Mouse (Mus musculus) left cerebral cortex, adult 18-20 months (tissue): Measurements from ENCODE around the gene Psme1. TPM values are rescaled to one million over a fixed set of nuclear protein-coding genes. Genes with fewer than 3 reads are reported as not detected.

Experiments
- DNase-seq, 2 experiments: peaks; one replicate each; pipeline ENCODE4 v3.0.0; 2021 to 2022; ENCODE audit warnings: low spot score in 2 of 2, mixed read lengths in 1 of 2
- total RNA-seq, 2 experiments: library from RNA; stranded (reverse); gene quantifications; 2 replicates each; pipeline ENCODE4 v1.2.3; 2021

Psme1 gene
- total RNA-seq, 2 experiments from 2014 or later, result 47.2 to 58.6 TPM

DNA sequence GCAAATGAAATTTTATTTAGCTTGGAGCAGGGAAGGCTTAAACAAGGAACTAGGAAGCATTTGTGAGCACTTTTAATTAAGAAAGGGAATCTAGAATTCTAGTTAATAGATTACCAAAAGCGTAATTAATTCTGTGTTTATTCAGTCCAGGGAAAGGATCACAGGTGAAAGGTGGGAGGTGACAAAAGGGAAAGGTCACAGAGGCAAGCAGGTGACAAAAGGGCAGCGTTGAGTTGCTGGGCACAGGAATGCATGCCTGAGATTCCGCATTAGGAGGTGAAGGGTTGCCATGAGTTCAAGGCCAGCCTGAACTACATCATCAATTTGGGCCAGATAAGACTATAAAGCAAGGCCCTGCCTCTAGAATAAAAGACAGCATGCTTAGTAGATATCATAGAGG is 10.4 kb upstream of the Psme1 start:
- no peak for DNase-seq

DNA sequence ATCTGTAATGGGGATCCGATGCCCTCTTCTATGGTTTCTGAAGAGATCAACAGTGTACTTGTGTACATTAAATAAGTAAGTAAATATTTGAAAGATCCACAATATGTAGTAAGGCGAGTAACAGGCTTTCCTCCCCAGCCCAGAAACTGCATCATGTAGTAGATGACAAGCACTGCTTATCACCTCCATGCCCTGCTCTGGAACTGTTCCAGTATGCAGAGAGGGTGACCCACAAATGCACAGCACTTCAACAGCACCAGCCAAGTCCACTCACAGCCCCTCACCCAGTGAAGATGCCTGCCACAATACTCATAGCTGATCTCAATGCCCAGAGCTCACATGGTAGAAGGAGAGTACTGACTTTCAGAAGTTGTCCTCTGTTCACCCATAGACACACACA is 7.3 kb upstream of the Psme1 start:
- no peak for DNase-seq

DNA sequence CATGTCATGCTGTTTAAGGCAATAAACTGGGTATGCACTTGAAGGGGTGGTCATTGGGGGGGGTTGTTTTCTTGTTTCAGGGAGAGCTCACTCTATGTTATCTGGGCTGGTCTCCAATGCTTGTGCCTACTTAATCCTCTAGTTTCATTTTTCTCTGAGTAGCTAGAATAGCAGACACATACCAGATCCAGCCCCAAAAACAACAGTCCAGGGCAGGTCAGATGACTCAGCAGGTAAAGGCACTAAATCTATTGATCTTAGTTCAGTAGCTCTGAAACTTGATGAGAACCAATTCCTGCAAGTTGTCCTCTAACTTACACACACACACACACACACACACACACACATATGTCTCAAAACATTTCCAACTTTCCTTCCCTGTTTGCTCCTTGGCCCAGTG is 6.2 kb upstream of the Psme1 start:
- no peak for DNase-seq

DNA sequence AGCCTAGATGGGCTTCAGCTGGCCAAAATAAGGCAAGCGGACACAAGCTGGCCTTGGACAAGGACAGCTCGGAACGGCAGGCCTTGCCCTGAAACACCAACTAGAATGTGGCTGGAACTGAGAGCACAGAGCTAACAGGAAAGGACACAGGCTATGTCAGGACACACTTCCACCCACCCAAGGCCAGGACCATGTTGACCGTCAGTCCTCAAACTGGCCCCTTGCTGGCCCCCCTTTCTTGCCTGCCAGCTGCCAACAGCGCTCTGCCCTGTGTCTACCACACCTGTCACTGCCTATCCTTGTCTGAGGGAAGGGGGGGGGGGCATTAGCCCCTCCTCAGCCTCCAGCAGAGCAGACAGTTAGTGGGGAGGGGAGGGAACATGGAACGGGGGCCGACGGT is 2.6 kb upstream of the Psme1 start, which contains the start of gene Fitm1:
Gene Fitm1 (plus strand): TSS at position 316 of the 400 bp plus-strand sequence.
- no peak for DNase-seq

DNA sequence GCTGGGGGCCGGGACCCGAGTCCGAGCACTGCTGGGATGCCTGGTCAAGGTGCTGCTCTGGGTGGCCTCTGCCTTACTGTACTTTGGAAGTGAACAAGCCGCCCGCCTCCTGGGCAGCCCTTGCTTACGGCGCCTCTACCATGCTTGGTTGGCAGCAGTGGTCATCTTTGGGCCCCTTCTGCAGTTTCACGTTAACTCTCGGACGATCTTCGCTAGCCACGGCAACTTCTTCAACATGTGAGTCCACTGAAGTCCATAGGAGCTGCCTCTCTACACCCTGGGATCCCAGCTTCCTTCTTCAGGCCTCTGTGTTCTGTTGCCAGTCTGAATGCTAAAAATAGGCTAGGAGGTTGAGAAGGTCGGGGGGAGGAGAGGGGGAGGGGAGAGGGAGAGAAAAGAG is 2.2 kb upstream of the Psme1 start:
- no peak for DNase-seq

DNA sequence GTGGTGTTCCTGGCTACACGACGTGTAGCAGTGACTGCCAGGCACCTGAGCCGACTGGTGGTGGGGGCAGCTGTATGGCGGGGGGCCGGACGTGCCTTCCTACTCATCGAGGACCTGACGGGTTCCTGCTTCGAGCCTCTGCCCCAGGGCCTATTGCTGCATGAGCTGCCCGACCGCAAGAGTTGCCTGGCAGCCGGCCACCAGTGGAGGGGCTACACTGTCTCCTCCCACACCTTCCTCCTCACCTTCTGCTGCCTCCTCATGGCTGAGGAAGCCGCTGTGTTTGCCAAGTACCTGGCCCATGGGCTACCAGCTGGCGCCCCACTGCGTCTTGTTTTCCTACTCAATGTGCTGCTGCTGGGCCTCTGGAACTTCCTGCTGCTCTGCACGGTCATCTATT is 1.5 kb upstream of the Psme1 start:
- peak; percentile 32 to 39 for DNase-seq

DNA sequence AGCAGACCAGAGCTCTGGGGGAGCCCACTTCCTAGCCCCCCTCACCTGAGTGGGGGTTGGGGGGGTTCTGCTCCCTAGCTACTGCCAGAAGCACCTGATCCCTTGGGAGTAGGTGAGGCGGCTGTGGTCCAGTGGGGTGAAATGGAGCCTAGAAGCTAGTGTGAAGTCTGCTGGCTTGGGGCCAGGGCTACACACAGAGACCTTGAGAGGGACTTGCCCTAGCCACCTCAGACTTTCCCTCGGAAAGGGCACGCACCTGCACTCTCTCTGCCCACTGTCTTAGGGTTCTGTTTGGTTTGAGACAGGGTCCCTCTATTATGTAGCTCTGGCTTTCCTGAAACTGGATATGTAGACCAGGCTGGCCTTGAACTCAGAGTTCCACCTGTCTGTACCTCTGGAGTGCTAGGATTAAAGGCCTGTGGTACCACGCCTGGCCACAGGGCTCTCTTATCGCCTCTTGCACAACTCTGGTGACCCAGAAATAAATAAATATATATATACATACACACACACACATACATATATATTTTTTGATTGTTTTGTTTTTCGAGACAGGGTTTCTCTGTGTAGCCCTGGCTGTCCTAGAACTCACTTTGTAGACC is 846 bp downstream of the Psme1 start:
- no peak for DNase-seq

DNA sequence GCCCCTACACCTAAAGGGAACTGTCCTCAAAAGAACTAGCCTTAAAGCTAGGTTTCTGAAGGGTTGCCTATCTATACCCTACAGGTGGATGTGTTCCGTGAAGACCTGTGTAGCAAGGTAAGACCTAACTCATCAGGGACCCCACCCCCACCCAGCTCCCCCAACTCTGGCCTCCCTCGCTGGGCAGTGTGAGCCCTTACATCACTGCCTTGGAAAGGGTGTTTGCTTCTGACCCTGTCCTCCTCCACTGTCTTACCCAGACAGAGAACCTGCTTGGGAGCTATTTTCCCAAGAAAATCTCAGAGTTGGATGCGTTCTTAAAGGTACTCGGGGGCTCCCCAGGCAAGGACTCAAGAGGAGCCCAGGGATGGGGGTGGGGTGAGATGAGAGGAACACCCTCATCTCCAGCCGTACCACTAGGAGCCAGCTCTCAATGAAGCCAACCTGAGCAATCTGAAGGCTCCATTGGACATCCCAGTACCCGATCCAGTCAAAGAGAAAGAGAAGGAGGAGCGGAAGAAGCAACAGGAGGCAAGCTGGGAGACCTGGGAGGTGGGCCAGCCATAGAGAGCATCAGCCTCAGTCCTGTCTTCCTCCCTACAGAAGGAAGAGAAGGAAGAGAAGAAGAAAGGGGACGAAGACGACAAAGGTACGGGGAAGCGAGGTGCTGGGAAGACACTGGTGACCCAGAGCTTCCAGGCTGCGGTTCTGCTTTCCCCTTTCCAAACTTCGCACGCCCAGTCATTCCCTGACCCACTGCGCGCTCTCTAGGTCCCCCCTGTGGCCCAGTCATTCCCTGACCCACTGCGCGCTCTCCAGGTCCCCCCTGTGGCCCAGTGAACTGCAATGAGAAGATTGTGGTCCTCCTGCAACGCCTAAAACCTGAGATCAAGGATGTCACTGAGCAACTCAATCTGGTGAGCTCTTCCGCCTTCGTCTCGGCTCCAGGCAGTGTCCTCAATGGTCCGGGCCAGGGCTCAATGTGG is 1.9 kb downstream of the Psme1 start:
- no peak for DNase-seq

DNA sequence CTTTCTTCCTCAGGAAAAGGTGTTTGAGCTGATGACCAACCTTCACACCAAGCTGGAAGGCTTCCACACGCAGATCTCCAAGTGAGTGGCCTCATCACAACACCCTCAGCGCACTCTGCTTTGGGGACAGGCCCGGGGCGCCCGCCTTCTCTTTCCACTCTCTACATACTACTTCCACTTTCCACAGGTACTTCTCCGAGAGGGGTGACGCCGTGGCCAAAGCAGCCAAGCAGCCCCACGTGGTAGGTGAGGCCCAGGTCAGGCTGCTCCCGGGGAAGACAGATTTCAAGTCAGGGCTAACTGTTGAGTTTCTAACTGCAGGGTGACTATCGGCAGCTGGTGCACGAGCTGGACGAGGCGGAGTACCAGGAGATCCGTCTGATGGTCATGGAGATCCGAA is 2.8 kb downstream of the Psme1 start:
- DNase-seq, result no peak

DNA sequence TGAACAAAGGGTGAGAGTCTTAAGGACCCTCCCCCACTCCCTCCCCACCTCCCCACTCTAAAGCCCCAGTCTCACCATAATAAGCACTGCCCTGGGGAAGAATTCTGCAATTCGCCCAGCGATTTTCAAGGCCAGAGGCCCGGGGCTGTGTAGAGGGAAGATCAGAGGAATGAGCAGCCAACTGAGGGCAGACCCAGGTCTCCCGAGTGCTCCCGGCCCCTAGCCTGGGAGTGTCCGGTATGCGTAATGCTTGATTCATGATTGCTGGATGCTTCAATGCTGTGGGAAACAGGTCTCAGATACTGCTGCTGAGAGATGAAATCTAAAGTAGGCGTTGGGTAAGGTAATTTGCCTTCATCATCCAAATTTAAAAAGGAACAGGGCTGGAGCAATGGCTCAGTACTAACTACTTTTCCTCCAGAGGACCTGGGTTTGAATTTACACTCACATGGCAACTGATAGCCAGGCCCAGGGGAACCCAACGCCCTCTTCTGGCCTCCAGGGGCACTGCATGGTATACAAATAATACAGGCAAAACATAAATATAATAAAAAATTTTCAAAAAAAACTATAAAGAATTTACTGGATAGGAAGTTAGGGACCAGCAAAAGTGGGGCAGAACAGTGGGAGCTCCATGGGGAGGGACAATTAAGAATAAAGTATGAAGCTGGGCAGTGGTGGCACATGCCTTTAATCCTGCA is 4.2 kb downstream of the Psme1 start:
- no peak for DNase-seq

DNA sequence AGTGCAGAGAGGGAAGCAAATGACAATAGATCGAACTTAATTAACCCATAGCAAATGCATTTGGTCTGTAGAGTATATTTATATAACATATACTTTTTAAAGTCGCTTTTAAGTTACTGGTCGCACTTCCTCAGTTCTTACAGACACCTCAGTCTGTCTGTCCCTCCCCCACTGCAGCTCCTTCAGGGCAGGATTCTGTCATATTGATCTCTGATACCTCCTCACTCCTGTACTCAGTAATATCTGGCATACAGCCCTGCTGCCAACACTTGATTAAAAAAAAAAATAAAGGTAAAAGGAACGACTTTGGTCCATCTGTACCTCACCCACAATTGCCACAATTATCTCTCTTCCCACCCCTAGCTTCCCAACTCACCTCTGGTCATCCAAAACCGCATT is 6.4 kb downstream of the Psme1 start:
- DNase-seq, result no peak

DNA sequence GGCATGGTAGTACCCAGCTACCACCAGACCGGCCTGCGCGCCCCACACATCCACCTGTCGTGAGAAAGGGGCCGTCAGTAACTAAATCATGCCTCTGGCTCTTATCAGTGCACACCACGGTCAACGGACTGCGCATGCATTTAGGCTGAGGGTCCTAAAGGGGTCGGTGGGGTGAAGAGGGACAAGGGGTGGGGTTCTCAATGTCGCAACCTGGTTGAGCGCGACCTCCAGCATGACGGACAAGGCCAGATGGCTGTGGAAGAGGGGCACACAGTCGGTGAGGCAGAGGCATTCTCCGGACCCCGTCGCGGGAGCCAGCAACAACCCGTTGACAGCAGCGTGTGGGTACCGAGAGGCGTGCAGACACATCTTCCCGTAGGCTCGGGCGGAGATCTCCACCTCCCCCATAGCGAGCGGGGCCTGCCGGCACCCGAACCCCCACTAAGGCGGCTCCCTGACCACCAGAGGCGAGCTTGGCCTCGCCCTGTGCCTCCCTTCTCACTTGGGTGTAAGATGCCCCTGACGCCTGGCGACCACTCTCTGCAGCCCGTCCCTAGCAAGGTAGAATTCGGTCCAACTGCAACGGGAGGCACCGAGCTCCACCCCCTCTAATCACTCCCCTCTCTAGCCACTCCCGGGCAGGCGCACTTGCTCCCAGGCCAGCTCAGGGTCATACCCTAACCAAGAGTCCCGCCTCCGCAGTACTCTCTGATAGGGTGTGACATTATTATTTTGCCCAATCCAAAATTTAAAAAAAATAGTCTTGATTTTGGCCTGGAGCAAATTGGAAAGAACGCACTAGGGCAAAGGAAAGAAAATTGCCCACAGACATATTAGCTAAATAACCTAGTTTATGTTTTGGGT is 7.0 kb downstream of the Psme1 start, which contains the start of gene Emc9:
Gene Emc9 (minus strand): TSS at position 601 of the 864 bp plus-strand sequence.
- DNase-seq, result peak; percentile 52 to 65

DNA sequence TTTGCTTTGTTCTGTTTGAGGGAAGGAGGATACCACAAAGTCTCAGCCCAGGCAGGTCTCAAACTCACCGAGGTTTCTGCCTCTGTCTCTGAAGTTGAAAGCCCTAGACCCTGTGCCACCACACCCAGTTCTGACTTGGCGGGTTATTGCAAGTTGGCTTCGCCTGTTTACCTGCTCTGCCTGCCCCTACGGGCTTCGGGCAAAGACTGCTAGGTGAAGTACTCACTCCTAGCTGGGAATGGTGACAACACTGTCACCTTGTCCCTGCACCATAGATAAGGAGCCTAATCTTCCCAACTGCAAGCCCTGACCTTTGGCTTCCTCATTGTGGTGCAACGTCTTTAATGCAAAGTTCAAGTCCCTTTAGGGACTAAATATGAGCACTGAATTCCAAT is 7.6 kb downstream of the Psme1 start:
- no peak for DNase-seq

DNA sequence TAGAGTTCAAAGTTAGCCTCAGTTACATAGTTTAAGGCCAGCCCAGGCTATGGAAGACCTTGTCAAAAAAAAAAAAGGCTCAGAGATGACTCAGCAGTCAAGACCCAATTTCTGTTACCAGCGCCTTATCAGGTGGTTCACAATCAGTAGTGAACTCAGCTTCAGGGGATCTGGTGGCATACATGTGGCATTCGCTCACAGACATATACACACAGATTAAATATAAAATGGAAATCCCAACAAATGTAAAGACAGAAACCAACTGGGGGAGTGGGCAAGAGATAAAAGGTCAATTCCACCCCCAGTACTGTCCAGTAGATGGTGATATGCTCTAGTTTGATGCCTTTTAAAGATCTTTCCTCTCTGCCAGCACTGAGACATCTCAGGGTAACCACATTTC is 8.2 kb downstream of the Psme1 start:
- DNase-seq, result no peak

DNA sequence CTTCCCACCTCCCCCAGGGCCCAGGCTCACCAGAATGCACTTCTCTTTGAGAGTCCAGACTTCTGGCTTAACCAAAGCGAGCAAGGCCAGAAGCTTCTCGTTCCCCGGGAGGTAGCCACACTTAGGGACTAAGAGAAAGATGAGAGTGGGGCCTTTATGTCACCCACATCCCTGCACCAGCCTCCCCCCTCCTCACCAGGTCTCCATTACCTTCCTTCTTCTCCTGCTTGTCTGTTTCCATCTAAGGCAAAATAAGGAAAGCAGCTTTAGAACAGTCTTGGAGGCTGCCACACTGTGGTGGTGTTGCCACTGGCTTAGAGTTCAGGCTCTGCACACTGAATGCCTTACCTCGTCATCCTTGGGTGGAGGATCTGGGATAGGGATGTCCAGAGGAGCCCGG is 11.3 kb downstream of the Psme1 start:
- no peak for DNase-seq

DNA sequence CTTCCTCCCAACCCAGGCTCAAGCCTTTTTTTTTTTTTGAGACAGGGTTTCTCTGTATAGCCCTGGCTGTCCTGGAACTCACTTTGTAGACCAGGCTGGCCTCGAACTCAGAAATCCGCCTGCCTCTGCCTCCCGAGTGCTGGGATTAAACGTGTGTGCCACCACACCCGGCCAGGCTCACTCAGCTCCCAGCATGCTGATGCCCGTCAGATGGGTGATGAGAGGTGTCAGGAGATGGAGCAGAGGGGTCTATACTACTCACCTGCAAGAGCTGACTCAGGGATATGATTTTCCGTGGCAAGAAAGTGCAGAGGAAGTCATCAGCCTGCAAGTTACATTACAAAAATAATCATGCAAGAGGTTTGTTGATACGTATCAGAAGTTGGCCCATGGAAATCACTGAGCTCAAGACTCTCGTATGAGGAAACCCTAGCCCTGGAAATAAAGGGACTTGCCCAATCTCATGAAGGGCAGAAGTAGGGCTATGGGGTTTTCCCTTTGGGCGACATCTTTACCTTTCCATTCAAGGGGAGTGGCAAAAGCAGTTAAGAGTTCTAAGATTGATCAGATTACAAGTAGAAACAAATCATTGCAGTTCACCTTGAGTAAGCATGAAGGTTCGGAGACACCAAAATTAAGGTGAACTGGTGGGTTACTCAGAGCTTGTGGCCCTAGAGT is 12.0 kb downstream of the Psme1 start:
- no peak for DNase-seq

DNA sequence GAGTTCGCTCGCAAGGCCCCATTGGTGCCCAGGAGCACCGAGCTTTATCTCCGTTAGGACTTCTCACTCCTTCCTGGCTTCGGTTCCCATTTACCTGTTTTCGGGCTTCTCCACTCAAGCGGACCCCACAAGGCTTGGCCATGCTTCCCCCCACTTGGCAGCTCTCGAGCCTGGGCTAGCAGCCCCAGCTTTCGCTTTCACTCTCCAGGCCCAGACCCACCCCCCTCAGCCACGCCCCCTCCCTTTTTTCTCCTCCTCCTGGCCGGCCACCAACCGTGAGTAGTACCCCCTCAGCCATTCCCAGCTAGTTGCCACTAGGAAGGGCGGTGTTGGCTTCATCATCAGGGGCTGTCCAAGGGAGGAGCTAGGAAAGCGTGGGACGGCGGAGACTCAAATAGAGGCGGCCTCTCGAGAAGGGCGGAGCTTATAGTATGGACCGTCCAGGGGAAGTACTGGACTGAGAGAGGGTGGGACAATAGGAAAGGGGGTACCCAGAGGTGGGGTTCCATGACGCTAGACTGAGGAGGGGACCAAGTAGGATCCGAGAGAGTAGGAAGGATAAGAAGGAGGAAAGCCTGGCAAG is 12.9 kb downstream of the Psme1 start, which contains the start of gene Psme2:
Gene Psme2 (minus strand): TSS at position 366 of the 583 bp plus-strand sequence.
- DNase-seq, result peak; percentile 85 to 90

DNA sequence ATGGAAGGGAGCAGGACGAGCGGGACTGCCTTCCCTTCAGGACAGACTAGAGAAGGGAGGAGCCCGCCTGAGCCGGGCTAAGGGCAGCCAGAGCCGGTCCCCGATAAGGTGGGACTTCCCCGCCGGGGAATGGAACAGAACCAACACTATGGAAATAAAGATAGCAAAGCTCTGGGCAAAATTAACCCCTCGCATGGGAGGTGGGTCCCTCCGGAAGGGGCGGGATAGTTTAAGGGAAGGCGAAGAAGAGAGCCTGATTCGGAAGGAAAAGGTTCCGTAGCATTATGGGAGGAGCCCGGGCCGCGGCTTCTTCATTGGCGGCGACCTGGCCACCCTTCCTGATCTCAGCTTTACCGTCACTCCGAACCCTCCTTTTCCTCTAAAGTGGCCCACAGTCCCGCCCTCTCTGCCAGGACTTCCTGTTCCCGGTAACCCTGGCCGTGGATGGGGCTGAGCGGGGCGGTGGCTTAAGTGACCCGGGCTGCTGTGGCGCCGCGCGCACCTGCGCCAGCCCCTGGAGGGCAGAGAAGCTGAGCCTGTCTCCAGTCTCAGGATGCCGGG is 13.5 kb downstream of the Psme1 start, which contains the start of gene Rnf31:
Gene Rnf31 (plus strand): TSS at position 378 of the 561 bp plus-strand sequence.
- DNase-seq, result peak; percentile 91 to 94

DNA sequence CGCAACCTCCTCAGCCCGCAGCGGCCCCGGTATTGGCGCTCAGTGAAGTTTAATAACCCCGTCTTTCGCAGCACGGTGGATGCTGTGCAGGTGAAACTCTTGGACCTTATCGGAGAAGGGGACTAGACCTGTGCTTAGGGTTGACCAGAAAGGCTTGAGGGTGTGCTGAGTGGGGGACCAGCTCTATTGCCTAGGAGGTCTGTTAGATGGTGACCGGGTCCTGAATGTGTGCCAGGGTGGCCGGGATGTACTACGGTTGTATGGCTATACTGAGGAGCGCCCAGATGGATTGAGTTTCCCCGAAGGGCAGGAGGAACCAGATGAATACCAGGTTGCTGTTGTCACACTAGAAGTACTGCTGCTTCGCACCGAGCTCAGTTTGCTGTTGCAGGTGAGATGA is 14.3 kb downstream of the Psme1 start:
- DNase-seq, result no peak
